Mouse (Mus musculus) common myeloid progenitor, adult 5-6 weeks (primary cell): Measurements from ENCODE around the gene Hspa1l. TPM values are rescaled to one million over a fixed set of nuclear protein-coding genes. Genes with fewer than 3 reads are reported as not detected.
"Not testable (repeated sequence)": the region's sequence is repeated elsewhere in the genome, so short reads cannot be mapped to it uniquely, and the experiment has no call there.

Source experiments
- ATAC-seq: replicated peaks from 2 replicates; pipeline ENCODE4 v1.8.0; 2016; ENCODE audit warnings: low read depth, mild to moderate bottlenecking, moderate TSS enrichment, inconsistent platforms; ENCODE audit not compliant: poor library complexity, severe bottlenecking
- total RNA-seq: library from RNA; stranded (forward); fragments of 200-1000, 187-1606 nt; gene quantifications from 2 replicates; pipeline ENCODE4 v1.2.3, GENCODE M21; 2017

The Hspa1l gene
- total RNA-seq, 1 experiment from 2014 or later, result not detected

DNA sequence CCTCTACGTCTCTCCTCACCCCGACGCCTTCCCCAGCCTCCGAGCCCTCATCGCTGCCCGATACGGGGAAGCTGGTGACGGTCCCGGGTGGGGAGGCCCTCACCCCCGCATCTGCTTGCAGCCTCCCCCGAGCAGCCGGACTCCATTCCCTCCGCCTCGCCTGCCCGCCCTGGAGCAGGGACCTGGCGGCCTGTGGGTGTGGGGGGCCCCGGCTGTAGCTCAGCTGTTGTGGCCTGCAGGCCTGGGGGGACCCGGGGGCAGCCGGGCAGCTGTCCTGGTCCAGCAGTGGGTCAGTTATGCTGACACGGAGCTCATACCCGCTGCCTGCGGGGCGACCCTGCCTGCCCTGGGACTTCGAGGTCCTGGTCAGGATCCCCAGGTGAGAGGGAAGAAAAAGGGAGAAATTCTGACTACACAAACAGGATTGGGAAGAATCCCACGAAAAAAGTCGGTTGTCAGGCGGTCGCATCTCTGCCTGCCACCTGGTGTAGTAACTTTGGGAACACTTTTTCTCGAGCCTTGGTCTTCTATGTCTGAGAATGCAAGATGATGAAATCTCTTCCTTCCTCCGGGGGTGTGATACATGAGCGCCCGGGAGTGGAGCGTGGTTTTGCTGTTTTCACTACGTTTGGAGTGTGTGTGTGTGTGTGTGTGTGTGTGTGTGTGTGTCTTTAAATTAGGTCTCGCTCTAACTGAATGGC, 29.1 kb downstream of the Hspa1l start:
- peak; percentile 13; the same call in 1 of the 2 replicates for ATAC-seq

DNA sequence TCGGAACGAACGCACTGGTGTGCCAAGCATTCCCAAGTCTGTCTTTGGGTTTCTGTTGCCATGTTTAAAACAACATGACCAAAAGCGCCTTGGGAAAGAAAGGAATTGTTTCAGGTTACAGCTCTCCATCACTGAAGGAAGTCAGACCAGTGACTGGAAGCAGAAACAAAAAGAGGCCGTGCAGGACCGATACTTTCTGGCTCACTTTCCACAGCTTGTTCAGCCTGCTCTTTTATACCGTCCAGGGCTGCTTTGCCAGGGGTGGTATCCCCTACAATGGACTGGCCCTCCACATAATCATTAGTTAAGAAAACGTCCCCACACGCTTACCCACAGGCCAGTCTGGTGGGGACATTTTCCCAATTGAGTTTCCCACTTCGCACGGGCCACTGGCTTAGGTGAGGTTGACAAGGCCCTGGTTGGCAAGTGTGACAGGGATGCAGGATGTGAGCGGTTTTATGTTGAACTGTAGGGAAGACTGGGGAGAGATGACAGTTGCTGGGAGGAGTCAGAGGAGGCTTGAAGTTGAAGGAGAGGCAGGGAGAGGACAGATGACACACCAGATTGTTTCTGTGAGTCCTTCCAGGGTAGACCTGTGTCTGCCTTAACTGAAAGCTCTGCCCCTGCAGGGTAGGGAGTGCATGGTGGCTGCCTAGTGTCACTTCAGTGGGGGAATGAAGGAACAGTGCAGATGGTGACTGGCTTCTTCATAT, 29.8 kb downstream of the Hspa1l start:
- peak; percentile 16 for ATAC-seq

DNA sequence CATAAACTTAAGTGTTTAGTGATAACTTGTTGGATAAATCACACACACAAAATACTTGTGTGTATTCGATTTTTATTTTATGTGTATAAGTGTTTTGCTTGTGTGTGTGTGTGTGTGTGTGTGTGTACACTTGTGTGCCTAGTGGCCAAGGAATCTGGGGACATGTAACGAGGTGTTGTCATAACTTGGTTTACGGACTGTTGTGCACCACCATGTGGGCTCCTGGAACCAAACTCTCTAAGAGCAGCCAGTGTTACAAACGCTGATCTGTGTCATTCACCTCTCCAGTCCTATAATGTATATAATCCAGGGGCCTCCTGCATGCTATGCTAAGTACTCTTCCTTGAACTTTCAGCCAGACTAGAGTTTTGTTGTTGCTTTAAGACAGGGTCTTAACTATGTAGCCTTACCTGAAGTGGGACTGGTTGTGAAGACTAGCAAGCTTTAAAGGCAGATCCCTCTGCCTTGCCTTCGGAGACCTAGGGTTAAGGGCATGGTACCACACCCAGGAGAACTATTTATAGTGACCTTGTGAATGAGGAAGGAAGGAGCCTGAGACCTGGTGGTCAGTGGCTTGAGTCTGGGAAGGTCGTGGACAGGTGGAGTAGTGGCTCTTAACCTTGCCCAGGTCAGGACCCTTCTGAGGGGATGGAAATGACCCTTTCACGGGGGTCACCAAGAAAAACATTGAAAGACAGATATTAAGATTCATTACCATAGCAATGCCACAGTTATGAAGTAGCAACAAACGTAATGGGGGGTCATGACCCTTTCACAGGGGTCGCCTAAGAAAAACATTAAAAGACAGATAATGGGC, 30.7 kb downstream of the Hspa1l start:
- no peak for ATAC-seq

DNA sequence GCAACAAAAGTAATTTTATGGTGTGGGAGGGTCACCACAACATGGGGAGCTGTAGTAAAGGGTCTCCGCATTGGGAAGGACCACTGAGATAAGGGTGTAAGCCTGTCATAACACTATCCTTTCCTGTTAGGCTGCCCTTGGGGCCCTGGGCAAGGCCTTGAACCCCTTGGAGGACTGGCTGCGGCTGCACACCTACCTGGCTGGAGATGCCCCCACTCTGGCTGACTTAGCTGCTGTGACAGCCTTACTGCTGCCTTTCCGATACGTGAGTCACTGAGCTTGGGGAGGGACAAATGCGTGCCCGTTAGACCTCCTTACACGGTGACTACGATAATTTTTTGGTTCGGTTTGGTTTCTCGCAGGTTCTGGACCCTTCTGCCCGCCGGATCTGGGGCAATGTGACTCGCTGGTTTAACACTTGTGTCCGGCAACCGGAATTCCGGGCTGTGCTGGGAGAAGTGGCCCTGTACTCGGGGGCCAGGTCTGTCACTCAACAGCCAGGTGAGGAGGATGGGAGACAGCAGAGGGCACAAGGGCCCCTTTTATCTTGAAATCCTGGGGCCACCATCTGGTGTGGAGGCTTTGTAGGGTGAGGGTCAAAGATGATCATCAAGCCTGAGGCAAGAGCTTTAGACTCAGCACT, 31.7 kb downstream of the Hspa1l start:
- ATAC-seq, result no peak

DNA sequence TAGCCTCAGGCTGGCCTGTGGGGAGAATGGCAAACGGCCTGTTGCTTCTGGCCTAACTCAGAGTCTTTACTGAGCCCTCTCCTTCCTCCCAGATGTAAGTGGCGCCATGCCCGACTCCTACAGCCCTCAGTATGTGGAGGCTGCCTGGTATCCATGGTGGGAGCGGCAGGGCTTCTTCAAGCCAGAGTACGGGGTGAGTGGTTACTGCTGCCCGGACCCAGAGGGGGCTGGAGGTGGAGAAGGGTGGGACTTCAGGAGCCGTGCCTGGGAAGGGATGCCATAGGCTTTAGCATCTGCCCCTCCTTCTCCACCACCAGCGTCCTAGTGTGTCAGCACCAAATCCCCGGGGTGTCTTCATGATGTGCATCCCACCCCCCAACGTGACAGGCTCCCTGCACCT, 32.7 kb downstream of the Hspa1l start:
- ATAC-seq, result no peak

DNA sequence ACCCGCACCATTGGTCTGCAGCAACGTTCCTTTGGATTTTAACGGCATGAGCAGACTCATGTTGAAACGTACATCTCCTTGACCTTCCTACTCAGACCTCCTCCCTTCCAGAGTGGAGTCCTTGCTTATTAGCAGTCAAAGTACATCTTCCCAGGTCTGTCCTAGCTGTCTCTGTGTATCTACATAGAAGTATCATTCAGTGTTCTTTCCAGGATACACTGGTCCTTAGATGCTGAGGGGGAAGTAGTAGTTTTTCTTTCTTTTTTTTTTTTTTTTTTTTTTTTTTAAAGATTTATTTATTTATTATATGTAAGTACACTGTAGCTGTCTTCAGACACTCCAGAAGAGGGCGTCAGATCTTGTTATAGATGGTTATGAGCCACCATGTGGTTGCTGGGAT, 33.4 kb downstream of the Hspa1l start:
- ATAC-seq, result not testable (repeated sequence)

DNA sequence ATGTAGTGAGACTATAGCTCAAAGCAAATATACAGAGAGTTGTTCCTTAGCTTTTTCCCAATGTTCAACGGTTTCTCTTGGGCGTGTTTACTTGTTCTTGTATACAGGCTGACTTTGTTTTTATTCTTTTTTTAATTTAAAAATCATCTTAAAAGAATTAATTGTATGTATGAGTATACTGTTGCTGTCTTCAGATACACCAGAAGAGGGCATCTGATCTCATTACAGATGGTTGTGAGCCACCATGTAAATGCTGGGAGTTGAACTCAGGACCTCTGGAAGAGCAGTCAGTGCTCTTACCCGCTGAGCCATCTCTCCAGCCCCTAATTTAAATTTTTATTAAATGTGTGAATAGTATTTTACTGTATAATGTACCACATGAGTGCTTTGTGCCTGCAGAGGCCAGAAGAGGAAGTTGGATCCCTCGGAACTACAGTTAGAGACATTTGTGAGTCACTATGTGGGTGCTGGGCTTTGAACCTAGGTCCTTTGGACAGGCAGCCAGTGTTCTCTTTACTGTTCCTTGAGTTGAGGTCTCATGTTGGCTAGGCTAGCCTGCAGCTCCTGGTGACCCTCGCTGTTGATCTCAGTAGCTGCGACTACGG, 35.0 kb downstream of the Hspa1l start:
- no peak for ATAC-seq

DNA sequence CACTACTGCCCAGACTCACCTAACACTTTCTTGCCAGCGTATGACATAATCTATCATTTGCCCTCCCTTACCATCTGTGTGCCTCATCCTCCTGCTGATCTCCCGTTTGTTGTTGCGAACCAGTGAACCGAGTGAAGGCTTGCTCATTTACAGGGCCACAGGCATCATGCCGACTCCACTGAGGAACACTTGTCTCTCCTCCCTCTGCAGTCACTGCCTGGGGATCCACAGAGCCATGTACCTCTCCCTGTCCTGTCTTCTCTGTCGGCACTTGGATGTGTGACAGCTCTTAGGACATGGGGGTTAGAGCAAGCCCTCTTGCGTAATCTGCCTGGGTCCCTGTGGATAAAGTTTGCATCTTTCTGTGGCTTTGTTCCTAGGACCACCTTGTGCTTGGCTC, 37.1 kb downstream of the Hspa1l start:
- no peak for ATAC-seq

DNA sequence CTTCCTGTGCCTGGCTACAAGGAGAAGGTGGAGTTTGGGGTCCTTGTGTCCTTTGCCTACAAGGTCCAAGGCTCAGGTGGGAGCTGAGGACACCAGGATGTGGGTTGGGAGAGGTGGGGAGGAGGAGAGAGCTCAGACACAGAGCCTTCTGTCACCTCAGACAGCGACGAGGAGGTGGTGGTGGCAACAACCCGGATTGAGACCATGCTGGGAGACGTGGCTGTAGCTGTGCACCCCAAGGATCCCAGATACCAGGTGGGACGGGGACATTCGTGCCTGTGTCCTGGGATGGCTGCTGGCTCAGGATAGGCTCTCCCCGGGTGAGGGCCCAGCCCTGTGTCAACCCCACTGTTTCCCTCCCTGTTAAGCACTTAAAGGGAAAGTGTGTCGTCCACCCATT, 38.9 kb downstream of the Hspa1l start:
- no peak for ATAC-seq

DNA sequence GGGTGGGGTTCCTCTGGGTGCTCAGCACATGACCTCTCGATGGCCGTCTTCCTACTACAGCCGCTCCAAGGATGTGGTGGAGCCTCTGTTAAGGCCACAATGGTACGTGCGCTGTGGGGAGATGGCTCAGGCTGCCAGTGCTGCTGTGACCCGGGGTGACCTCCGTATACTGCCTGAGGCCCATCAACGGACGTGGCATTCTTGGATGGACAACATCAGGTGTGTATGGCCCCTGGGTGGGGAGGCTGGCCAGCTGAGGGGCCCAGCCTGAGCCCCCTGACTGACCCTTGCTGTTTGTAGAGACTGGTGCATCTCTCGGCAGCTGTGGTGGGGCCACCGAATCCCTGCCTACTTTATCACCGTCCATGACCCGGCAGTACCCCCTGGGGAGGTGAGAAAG, 39.9 kb downstream of the Hspa1l start:
- ATAC-seq, result no peak

DNA sequence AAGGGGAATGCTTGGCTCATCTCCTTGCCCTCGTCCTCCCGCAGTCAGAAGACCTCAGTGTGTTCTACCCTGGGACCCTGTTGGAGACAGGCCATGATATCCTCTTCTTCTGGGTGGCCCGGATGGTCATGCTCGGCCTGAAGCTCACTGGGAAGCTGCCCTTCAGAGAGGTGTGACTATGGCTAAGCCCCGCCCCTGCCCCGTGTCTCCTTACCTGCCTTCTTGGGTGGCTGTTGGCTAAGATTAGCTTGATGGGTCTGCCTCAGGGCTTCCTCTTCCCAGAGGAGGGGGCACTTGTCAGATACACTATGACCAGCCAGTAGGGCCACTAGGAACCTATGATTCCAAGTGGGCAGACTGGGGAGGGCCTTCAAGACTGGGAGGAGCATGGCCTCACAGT, 40.7 kb downstream of the Hspa1l start:
- no peak for ATAC-seq

DNA sequence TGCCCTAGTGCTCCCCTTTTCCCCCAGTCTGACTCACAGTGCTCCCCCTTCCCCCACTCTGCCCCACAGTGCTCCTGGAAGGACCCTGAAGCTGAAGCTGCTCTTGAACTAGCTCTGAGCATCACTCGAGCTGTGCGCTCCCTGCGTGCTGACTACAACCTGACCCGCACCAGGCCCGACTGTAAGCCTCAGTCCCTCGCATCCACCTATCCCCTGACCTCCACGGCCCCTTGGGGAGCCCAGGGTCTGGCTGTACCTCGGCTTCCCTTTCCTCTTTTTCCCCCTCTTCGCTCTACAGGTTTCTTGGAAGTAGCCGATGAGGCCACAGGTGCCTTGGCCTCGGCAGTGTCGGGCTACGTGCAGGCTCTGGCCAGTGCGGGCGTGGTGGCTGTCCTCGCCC, 42.8 kb downstream of the Hspa1l start:
- ATAC-seq, result no peak

DNA sequence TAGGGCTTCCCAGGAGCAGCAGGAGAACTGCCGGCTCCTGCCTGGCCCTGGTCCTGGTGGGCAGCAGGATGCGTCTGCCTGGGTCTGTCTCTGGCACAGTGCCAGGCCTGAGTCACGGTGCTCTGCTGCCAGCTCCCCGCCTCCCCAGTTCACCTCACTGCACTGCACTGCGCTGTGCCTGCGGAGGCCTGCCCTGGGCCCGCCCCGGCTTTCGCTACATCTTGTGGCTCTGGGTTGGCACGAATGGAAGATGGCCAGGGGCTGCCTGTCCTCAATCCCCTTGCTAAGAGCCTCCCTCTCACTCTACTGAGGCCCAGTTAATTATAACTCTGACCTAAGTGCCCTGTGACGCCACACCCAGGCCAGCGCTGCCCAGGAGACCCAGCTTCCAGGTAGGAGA, 43.9 kb downstream of the Hspa1l start, which contains the start of gene Vwa7:
Vwa7 (plus strand) TSS at position 204 of the 400 bp plus-strand sequence.
- ATAC-seq, result peak; percentile 31; the same call in 1 of the 2 replicates

DNA sequence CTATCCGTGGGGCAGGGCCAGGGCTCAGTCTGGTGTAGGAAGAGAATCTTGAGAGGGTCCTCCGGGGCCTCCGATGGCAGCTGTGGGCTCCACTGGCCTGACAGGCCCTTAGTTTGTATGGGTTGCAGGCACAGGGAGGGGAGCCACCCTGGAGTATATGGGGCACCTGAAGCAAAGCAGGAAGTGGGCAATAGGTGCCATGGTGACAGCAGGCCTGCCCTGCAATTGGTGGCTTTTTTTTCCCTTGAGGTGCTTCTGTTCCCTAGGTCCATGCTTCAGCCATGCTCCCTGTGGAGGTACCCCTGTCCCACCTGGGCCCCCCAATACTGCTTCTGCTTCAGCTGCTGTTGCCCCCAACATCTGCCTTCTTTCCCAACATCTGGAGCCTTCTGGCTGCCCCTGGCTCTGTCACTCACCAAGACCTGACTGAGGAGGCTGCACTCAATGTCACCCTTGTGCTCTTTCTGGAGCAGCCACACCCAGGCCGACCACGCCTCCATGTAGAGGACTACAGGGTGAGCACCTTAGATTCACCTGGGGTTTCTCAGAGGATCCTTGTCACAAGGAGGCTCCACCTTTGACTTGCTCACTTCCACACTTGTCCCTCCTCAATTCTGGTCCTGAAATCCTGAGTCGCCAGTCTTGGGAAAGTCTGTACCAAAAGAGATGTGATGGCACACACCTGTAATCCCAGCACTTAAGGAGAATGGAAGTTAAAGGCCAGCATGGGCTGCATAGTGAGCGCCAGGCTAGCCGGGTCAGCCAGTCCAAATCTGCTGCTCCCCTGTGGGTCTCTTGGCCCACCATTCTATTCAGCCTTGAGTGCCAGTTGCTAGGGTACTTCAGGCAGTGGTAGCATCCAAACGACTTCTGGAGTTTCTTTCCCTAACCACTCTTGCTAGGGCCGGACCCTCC, 44.5 kb downstream of the Hspa1l start:
- ATAC-seq, result no peak

DNA sequence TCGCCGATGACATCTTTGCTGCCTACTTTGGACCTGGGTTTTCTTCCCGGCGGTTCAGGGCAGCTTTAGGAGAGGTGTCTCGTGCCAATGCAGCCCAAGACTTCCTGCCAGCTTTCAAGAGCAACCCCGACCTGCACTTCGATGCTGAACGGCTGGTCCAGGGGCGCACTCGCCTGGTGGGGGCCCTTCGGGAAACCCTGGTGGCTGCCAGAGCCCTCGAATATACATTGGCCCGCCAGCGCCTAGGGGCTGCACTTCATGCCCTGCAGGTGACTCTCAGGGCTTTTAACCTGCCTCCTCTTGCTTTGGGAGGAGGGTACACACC, 45.2 kb downstream of the Hspa1l start:
- ATAC-seq, result no peak

DNA sequence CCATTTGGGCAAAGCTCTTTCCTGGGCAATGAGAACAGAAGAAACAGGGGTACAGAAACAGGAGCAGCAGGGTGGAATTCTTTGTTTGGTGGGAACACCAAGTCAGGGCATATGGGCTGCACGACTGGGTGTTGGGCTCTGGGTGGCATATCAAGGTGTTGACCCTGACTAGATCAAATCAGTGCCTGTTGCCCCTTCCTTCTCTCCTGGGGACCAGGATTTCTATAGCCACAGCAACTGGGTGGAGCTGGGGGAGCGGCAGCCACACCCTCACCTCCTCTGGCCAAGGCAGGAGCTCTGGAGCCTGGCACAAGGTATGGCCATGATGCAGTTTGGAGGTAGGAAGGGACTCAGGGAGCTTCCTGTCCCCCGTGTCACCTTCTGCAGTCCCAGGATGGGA, 45.7 kb downstream of the Hspa1l start:
- no peak for ATAC-seq

DNA sequence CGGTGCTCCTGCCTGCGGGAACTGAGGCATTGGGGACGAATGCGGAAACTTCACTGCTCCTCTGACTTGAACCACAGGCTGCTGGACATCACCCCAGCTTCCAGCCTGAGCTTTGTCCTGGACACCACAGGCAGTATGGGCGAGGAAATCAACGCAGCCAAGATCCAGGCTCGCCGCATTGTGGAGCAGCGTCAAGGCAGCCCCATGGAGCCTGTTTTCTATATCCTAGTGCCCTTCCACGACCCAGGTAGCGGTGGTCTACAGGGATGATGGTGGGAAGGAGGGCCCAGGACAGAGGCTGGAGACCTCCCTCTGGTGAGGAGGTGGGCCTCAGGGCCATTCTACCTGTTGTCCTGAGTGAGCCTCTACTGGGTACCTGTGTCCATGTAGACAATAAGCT, 47.4 kb downstream of the Hspa1l start:
- ATAC-seq, result no peak

DNA sequence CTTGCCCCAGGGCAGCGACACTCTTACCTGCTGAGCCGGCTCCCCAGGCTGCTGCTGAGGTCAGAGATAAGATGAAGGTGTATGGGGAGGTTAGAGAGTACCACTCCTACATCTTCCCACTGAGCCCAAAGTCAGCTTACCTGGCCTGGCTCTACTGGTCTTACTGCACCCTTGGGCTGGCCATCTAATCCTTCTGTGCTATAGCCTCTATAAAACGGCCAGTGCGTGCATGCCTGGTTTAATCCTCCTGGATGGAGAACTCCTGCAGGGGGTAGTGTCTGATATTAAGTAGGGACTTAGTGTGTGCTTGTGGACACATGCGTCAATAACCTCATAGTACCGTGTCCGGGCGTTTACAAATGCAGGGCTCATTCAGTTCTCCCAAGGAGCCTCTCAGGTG, 48.0 kb downstream of the Hspa1l start:
- ATAC-seq, result no peak

DNA sequence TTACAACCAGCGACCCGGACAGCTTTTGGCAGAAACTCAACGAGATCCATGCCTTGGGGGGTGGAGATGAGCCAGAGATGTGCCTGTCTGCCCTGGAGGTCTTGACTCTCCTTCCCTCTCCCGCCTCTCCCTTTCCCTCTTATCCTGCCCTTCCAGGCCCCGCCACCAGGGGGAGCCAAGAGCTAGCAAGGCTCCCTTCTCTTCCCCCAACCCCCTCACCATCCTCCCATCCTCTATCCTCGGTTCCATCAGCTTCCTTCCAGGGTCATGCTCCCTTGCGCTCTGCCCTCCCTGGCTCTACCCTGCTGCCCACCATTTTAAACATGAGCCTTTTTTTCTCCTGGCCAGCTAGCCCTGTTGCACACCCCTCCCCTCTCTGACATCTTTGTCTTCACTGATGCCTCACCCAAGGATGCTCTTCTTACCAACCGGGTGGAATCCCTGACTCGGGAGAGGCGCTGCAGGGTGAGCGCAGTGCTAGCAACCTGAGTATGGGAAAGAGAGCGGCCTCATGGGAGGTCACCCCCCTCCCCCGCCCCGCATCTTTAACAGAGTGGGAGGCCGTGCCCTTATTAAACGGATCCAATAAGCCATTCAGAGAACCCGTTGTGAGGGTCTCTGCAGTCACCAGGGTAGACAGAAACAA, 48.8 kb downstream of the Hspa1l start:
- ATAC-seq, result peak; percentile 53
